11 mouse cellular contexts compared by ENCODE assay signal in genomic region chr9:107285009-107285408, GRCm38 (mm10). TPM values are rescaled to one million over a fixed set of nuclear protein-coding genes. Genes with fewer than 3 reads are reported as not detected.
DNase-seq lines count a peak whose midpoint lies in the region; ATAC-seq and TF ChIP-seq lines count a peak whose summit lies in the region.
"Had no signal": no experiment of that assay in that cellular context is flagged by ENCODE, and none has a peak within 500 bp of the region (broad histone marks: within the 10 kb centered on the region; RNA-seq: fewer than 3 reads in every experiment).

No protein-coding gene starts in this region.

- no peak for ATAC-seq in kidney, embryonic 15.5 days (replicated peaks; ENCODE audit: low FRiP score)
- ATAC-seq in neural tube, embryonic 15.5 days (ENCODE audit: low FRiP score), result no peak
- ATAC-seq in midbrain, embryonic 15.5 days (replicated peaks), result no peak

- H3K4me1 ChIP-seq in kidney, adult 2 months (ENCODE audit: control insufficient read depth, insufficient read depth, low read length), result peaks cover 7% of the 10 kb centered on the region
- H3K4me1 ChIP-seq in kidney, embryonic 15.5 days, result peaks cover 20% of the 10 kb centered on the region
- H3K4me1 ChIP-seq in E14TG2a.4 (replicated peaks; ENCODE audit: low read depth, low read length), result peaks cover 88% of the 10 kb centered on the region
- peaks cover 15% of the 10 kb centered on the region for H3K4me1 ChIP-seq in neural tube, embryonic 15.5 days
- H3K4me1 ChIP-seq in midbrain, embryonic 15.5 days, result peaks cover 12% of the 10 kb centered on the region

- H3K9ac ChIP-seq in kidney, embryonic 15.5 days, result no peak overlapping the region
- no peak overlapping the region for H3K9ac ChIP-seq in neural tube, embryonic 15.5 days (replicated peaks)
- H3K9ac ChIP-seq in midbrain, embryonic 15.5 days, result no peak overlapping the region
- H3K9ac ChIP-seq: hindbrain, embryonic 12.5 days; limb, embryonic 15.5 days had no signal

- no peaks in the 10 kb centered on the region for H3K9me3 ChIP-seq in kidney, embryonic 15.5 days (replicated peaks)
- H3K9me3 ChIP-seq in E14TG2a.4 (ENCODE audit: low read length), result no peaks in the 10 kb centered on the region
- no peaks in the 10 kb centered on the region for H3K9me3 ChIP-seq in neural tube, embryonic 15.5 days (replicated peaks)
- no peaks in the 10 kb centered on the region for H3K9me3 ChIP-seq in midbrain, embryonic 15.5 days
- H3K9me3 ChIP-seq: hindbrain, embryonic 12.5 days; limb, embryonic 15.5 days had no signal

- no peaks in the 10 kb centered on the region for H3K27me3 ChIP-seq in kidney, adult 2 months (replicated peaks; ENCODE audit: control insufficient read depth, insufficient read depth, low read length)
- H3K27me3 ChIP-seq in kidney, embryonic 15.5 days, result no peaks in the 10 kb centered on the region
- no peaks in the 10 kb centered on the region for H3K27me3 ChIP-seq in E14TG2a.4 (ENCODE audit: insufficient read depth, low read length)
- H3K27me3 ChIP-seq in neural tube, embryonic 15.5 days (replicated peaks), result peaks cover 17% of the 10 kb centered on the region
- peaks cover 11% of the 10 kb centered on the region for H3K27me3 ChIP-seq in midbrain, embryonic 15.5 days (replicated peaks)
- H3K27me3 ChIP-seq: limb, embryonic 15.5 days had no signal

- 24% methylated on average over 3 of the region's 3 CpGs for WGBS in kidney, adult 2 months
- 25% methylated on average over 3 of the region's 3 CpGs for WGBS in kidney, embryonic 15.5 days
- 24% methylated on average over 3 of the region's 3 CpGs for WGBS in neural tube, embryonic 15.5 days
- 23% methylated on average over 3 of the region's 3 CpGs for WGBS in midbrain, embryonic 15.5 days

- H3K36me3 ChIP-seq in kidney, adult 2 months (ENCODE audit: control insufficient read depth, insufficient read depth, low read length), result no peaks in the 10 kb centered on the region
- no peaks in the 10 kb centered on the region for H3K36me3 ChIP-seq in kidney, embryonic 15.5 days
- H3K36me3 ChIP-seq in E14TG2a.4 (ENCODE audit: insufficient read depth, low read length), result peaks cover 35% of the 10 kb centered on the region
- no peaks in the 10 kb centered on the region for H3K36me3 ChIP-seq in neural tube, embryonic 15.5 days
- H3K36me3 ChIP-seq in midbrain, embryonic 15.5 days (replicated peaks), result no peaks in the 10 kb centered on the region
- H3K36me3 ChIP-seq: hindbrain, embryonic 12.5 days; limb, embryonic 15.5 days had no signal

- peak overlapping the region; percentile 37; the same call in 1 of the 2 replicates for H3K27ac ChIP-seq in kidney, adult 2 months (ENCODE audit: insufficient read depth, low read depth, low read length)
- H3K27ac ChIP-seq in kidney, embryonic 15.5 days, result no peak overlapping the region
- H3K27ac ChIP-seq in neural tube, embryonic 15.5 days (replicated peaks), result no peak overlapping the region
- H3K27ac ChIP-seq in midbrain, embryonic 15.5 days, result no peak overlapping the region
- H3K27ac ChIP-seq: hindbrain, embryonic 12.5 days; layer of hippocampus, adult 2 months; limb, embryonic 15.5 days had no signal

- no peak for TF ChIP-seq CTCF in kidney, adult 2 months (conservative IDR thresholded peaks at IDR 0.05; ENCODE audit: insufficient read depth, insufficient read length, low read depth, low read length)
- TF ChIP-seq CTCF in E14TG2a.4 (conservative IDR thresholded peaks at IDR 0.05; ENCODE audit: low read length), result no peak

- no peak overlapping the region for H3K4me2 ChIP-seq in kidney, embryonic 15.5 days
- H3K4me2 ChIP-seq in neural tube, embryonic 15.5 days, result no peak overlapping the region
- H3K4me2 ChIP-seq in midbrain, embryonic 15.5 days, result no peak overlapping the region
- H3K4me2 ChIP-seq: hindbrain, embryonic 12.5 days; limb, embryonic 15.5 days had no signal

- H3K4me3 ChIP-seq in kidney, adult 2 months (ENCODE audit: insufficient read depth, low read depth, low read length), result no peak overlapping the region
- H3K4me3 ChIP-seq in kidney, embryonic 15.5 days (replicated peaks), result no peak overlapping the region
- 0 out of 2 replicates have a peak overlapping the region, but pooled peaks have one; percentile 11 for H3K4me3 ChIP-seq in E14TG2a.4 (replicated peaks; ENCODE audit: low read length)
- H3K4me3 ChIP-seq in neural tube, embryonic 15.5 days (replicated peaks), result no peak overlapping the region
- H3K4me3 ChIP-seq in midbrain, embryonic 15.5 days, result no peak overlapping the region
- H3K4me3 ChIP-seq: hindbrain, embryonic 12.5 days; layer of hippocampus, adult 2 months; limb, embryonic 15.5 days had no signal

- DNase-seq in kidney, adult 2 months, result peak; percentile 60
- peak; percentile 68 for DNase-seq in kidney, postnatal 10 days
- peak; percentile 61 for DNase-seq in lung, postnatal 4 days
- DNase-seq in left cerebral cortex, adult 8-10 months (ENCODE audit: low spot score in 2 of 2), result no peak

- TF ChIP-seq POLR2A in kidney, adult 2 months (IDR thresholded peaks at IDR 0.05; ENCODE audit: low read depth, low read length), result no peak

RNA-seq across cellular contexts. Expression of gene Mapkapk3, which starts 4.7 kb away (rescaled TPM):
- polyA plus RNA-seq in kidney, adult 2 months (2012; rRNA removed), result 24.3 and 25.7 TPM in 2 replicates
- polyA plus RNA-seq in kidney, embryonic 15.5 days (2015; fragmentation: Nextera tagmentation; extraction: Ambion mirVana), result 7.8 and 8.3 TPM in 2 replicates
- 1 to 10 TPM; 2.4 to 3.9 (median 3.2) TPM for total RNA-seq in left cerebral cortex, adult 8-10 months (2022)
- polyA plus RNA-seq in neural tube, embryonic 15.5 days (2015; fragmentation: Nextera tagmentation; extraction: Ambion mirVana), result 2.2 and 9.4 TPM in 2 replicates
- polyA plus RNA-seq in midbrain, embryonic 15.5 days (2015; fragmentation: Nextera tagmentation; extraction: Ambion mirVana), result 2.2 TPM in 2 replicates

RNA-seq across cellular contexts. Expression of gene Cish, which starts 10.8 kb away (rescaled TPM):
- polyA plus RNA-seq in kidney, adult 2 months (2012; rRNA removed), result 49.7 and 69.1 TPM in 2 replicates
- 11.1 and 14.1 TPM in 2 replicates for polyA plus RNA-seq in kidney, embryonic 15.5 days (2015; fragmentation: Nextera tagmentation; extraction: Ambion mirVana)
- 10 to 100 TPM in 1 of 4 experiments, 1 to 10 TPM in 3; 7.2 to 12.2 (median 9.2) TPM for total RNA-seq in left cerebral cortex, adult 8-10 months (2022)
- polyA plus RNA-seq in neural tube, embryonic 15.5 days (2015; fragmentation: Nextera tagmentation; extraction: Ambion mirVana), result 12.6 and 15.5 TPM in 2 replicates
- polyA plus RNA-seq in midbrain, embryonic 15.5 days (2015; fragmentation: Nextera tagmentation; extraction: Ambion mirVana), result 7.2 and 7.4 TPM in 2 replicates

RNA-seq across cellular contexts. Expression of gene Hemk1, which starts 53.1 kb away (rescaled TPM):
- 35.0 and 42.1 TPM in 2 replicates for polyA plus RNA-seq in kidney, adult 2 months (2012; rRNA removed)
- 10.9 and 11.8 TPM in 2 replicates for polyA plus RNA-seq in kidney, embryonic 15.5 days (2015; fragmentation: Nextera tagmentation; extraction: Ambion mirVana)
- total RNA-seq in left cerebral cortex, adult 8-10 months (2022), result 10 to 100 TPM; 14.9 to 20.6 (median 18.7) TPM
- 16.3 and 18.2 TPM in 2 replicates for polyA plus RNA-seq in neural tube, embryonic 15.5 days (2015; fragmentation: Nextera tagmentation; extraction: Ambion mirVana)
- 20.1 and 21.1 TPM in 2 replicates for polyA plus RNA-seq in midbrain, embryonic 15.5 days (2015; fragmentation: Nextera tagmentation; extraction: Ambion mirVana)

RNA-seq across cellular contexts. Expression of gene Dock3, which starts 53.3 kb away (rescaled TPM):
- polyA plus RNA-seq in kidney, adult 2 months (2012; rRNA removed), result 0.23 and 0.45 TPM in 2 replicates
- polyA plus RNA-seq in kidney, embryonic 15.5 days (2015; fragmentation: Nextera tagmentation; extraction: Ambion mirVana), result 0.35 and 1.1 TPM in 2 replicates
- total RNA-seq in left cerebral cortex, adult 8-10 months (2022), result 100 to 1,000 TPM; 191 to 234 (median 223) TPM
- 18.6 and 26.7 TPM in 2 replicates for polyA plus RNA-seq in neural tube, embryonic 15.5 days (2015; fragmentation: Nextera tagmentation; extraction: Ambion mirVana)
- 23.4 and 24.4 TPM in 2 replicates for polyA plus RNA-seq in midbrain, embryonic 15.5 days (2015; fragmentation: Nextera tagmentation; extraction: Ambion mirVana)

RNA-seq across cellular contexts. Expression of gene 6430571L13Rik, which starts 55.4 kb away (rescaled TPM):
- 6.1 and 7.4 TPM in 2 replicates for polyA plus RNA-seq in kidney, adult 2 months (2012; rRNA removed)
- polyA plus RNA-seq in kidney, embryonic 15.5 days (2015; fragmentation: Nextera tagmentation; extraction: Ambion mirVana), result 0.81 and 0.90 TPM in 2 replicates
- total RNA-seq in left cerebral cortex, adult 8-10 months (2022), result 1 to 10 TPM; 5.6 to 7.1 (median 6.2) TPM
- 7.8 and 9.1 TPM in 2 replicates for polyA plus RNA-seq in neural tube, embryonic 15.5 days (2015; fragmentation: Nextera tagmentation; extraction: Ambion mirVana)
- polyA plus RNA-seq in midbrain, embryonic 15.5 days (2015; fragmentation: Nextera tagmentation; extraction: Ambion mirVana), result 9.7 TPM in 2 replicates

Comparison
In these comparisons a context has a peak if more than half of its experiments do, and no peak if none do; other contexts are left out.
1. DNase-seq: peak in kidney, adult 2 months (single experiment), kidney, postnatal 10 days (single experiment) and lung, postnatal 4 days (2 of 2); none in left cerebral cortex, adult 8-10 months (0 of 2).